Mouse (Mus musculus): ENCODE results near the gene Olfr67. TPM values are rescaled to one million over a fixed set of nuclear protein-coding genes. Genes with fewer than 3 reads are reported as not detected.
"Not testable (repeated sequence)": the region's sequence is repeated elsewhere in the genome, so short reads cannot be mapped to it uniquely, and the experiment has no call there.

Gene Olfr67
- total RNA-seq, 2 experiments from 2014 or later = not detected

- intact Hi-C loops (cut with DNase I) = no loop called here
- DNase-seq (ENCODE audit: low spot score) = no peak
Measured at GRCm38 (mm10) chr7:103779598-103779997, 12.0 kb downstream of the Olfr67 start, which contains the start of gene Olfr68. Olfr68 (minus strand) TSS chr7:103779698.

- DNase-seq (ENCODE audit: low spot score); intact Hi-C loops (cut with DNase I): not testable (repeated sequence)
Measured at GRCm38 (mm10) chr7:103777652-103778051, 14.0 kb downstream of the Olfr67 start.

GRCm38 (mm10) chr7:103771494-103771893 lies 20.1 kb downstream of the Olfr67 start, which contains the start of gene Olfr69:
Olfr69 (minus strand) TSS chr7:103771594.
- intact Hi-C loops (cut with DNase I) = no loop called here
- no peak for DNase-seq (ENCODE audit: low spot score)

GRCm38 (mm10) chr7:103767687-103768086 lies 23.9 kb downstream of the Olfr67 start:
- intact Hi-C loops (cut with DNase I); DNase-seq (ENCODE audit: low spot score): not testable (repeated sequence)

- intact Hi-C loops (cut with DNase I) = not testable (repeated sequence)
Measured at GRCm38 (mm10) chr7:103762212-103762611, 29.4 kb downstream of the Olfr67 start.

GRCm38 (mm10) chr7:103757233-103757632 lies 34.4 kb downstream of the Olfr67 start, which contains the start of gene Olfr630:
Olfr630 (minus strand) TSS chr7:103757333.
- DNase-seq (ENCODE audit: low spot score) = no peak
- intact Hi-C loops (cut with DNase I) = no loop called here

More at GRCm38 (mm10) chr7:103762212-103762611, 29.4 kb downstream of the Olfr67 start:
- not testable (repeated sequence) for DNase-seq (ENCODE audit: low spot score)

- intact Hi-C loops (cut with DNase I) = no loop called here
- DNase-seq (ENCODE audit: low spot score) = no peak
Measured at GRCm38 (mm10) chr7:103744843-103745242, 46.8 kb downstream of the Olfr67 start, which contains the start of gene Olfr629. Olfr629 (minus strand) TSS chr7:103744943.

Other genes with a start within 250 kb of the Olfr67 start
- gene Olfr612, start 249.1 kb downstream of the Olfr67 start, total RNA-seq (2021) = not detected
- gene Olfr613, start 243.7 kb downstream of the Olfr67 start, total RNA-seq (2021) = not detected
- gene Olfr615, start 235.7 kb downstream of the Olfr67 start, total RNA-seq (2021) = not detected
- not detected for gene Olfr616, start 222.7 kb downstream of the Olfr67 start, total RNA-seq (2021)
- not detected for gene Olfr617, start 218.8 kb downstream of the Olfr67 start, total RNA-seq (2021)
- gene Olfr618, start 201.7 kb downstream of the Olfr67 start, total RNA-seq (2021) = not detected
- gene Olfr619, start 191.2 kb downstream of the Olfr67 start, total RNA-seq (2021) = not detected
- not detected for gene Olfr620, start 179.3 kb downstream of the Olfr67 start, total RNA-seq (2021)
- gene Olfr622, start 149.1 kb downstream of the Olfr67 start, total RNA-seq (2021) = not detected
- not detected for gene Olfr623, start 128.1 kb downstream of the Olfr67 start, total RNA-seq (2021)
- gene Olfr624, start 120.6 kb downstream of the Olfr67 start, total RNA-seq (2021) = not detected
- not detected for gene Olfr625-ps1, start 109.1 kb downstream of the Olfr67 start, total RNA-seq (2021)
- not detected for gene Olfr243, start 77.2 kb downstream of the Olfr67 start, total RNA-seq (2021)
- not detected for gene Olfr628, start 61.4 kb downstream of the Olfr67 start, total RNA-seq (2021)
- not detected for gene Olfr629, start 46.9 kb downstream of the Olfr67 start, total RNA-seq (2021)
- gene Olfr630, start 34.5 kb downstream of the Olfr67 start, total RNA-seq (2021) = not detected
- gene Olfr69, start 20.2 kb downstream of the Olfr67 start, total RNA-seq (2021) = not detected
- not detected for gene Olfr68, start 12.1 kb downstream of the Olfr67 start, total RNA-seq (2021)
- gene Hbb-bt, start 22.2 kb upstream of the Olfr67 start, total RNA-seq (2021) = 1,000 to 10,000 TPM; 1,406 to 3,005 TPM
- over 10,000 TPM in 1 of 2 experiments, 1,000 to 10,000 TPM in 1; 9,976 to 23,536 TPM for gene Hbb-bs, start 36.3 kb upstream of the Olfr67 start, total RNA-seq (2021)
- gene Hbb-bh2, start 48.7 kb upstream of the Olfr67 start, total RNA-seq (2021) = not detected
- gene Hbb-bh1, start 51.3 kb upstream of the Olfr67 start, total RNA-seq (2021) = not detected
- not detected for gene Hbb-y, start 61.4 kb upstream of the Olfr67 start, total RNA-seq (2021)
- not detected for gene Olfr66, start 94.4 kb upstream of the Olfr67 start, total RNA-seq (2021)
- gene Olfr64, start 102.7 kb upstream of the Olfr67 start, total RNA-seq (2021) = not detected
- gene Olfr65, start 111.7 kb upstream of the Olfr67 start, total RNA-seq (2021) = not detected
- not detected for gene Olfr631, start 137.0 kb upstream of the Olfr67 start, total RNA-seq (2021)
- gene Olfr632, start 142.5 kb upstream of the Olfr67 start, total RNA-seq (2021) = not detected
- gene Olfr633, start 152.6 kb upstream of the Olfr67 start, total RNA-seq (2021) = not detected
- gene Olfr635, start 179.3 kb upstream of the Olfr67 start, total RNA-seq (2021) = not detected
- gene Olfr638, start 206.9 kb upstream of the Olfr67 start, total RNA-seq (2021) = not detected
- gene Olfr639, start 225.5 kb upstream of the Olfr67 start, total RNA-seq (2021) = not detected
- gene Olfr640, start 233.8 kb upstream of the Olfr67 start, total RNA-seq (2021) = not detected
- not detected for gene Olfr641, start 243.6 kb upstream of the Olfr67 start, total RNA-seq (2021)

All from heart, postnatal 25 days (tissue).